Mouse (Mus musculus) embryo, embryonic 11 days (tissue): ENCODE data around the gene Sugct.

ENCODE experiments used
- DNase-seq: peaks from one replicate; pipeline ENCODE4 v3.0.0-alpha.2; 2015

Gene Sugct

DNA sequence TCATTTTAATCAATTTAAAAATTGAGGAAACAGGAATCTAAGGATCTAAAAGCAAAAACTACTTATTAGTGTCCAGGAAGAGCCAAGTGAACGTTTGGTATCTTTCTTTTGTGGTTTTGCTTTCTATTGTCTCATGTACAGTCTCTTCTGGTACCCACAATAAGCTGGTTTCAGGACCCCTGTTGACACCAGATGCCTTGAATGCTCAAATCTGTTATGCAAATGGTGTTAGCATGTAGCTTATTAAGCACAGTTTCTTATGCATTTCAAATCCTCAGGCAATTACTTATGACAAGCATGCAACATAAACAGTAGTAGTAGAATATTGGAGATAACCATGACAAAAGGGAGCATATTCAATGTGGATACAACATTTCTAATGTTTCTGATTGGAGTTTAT, 407.0 kb downstream of the Sugct start:
- DNase-seq, result no peak

DNA sequence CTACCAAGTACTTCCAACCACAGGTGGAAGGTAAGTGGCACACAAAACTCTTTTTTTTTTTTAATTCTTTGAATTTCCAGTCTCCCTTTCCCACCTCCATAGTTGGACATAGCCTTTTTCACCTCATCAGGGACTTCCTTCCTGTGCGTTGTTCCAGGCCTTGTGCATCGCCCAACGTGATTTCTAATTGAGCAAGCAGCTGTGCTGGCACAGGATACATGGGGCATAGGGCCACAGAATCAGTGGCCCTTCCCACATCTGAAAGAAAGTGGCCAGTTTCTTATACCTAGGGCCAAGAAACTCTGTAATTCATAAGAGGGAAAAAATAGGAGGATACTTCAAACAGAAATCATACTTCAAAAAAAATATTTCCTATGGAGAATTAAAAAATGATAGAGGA, 449.4 kb downstream of the Sugct start:
- DNase-seq, result no peak

DNA sequence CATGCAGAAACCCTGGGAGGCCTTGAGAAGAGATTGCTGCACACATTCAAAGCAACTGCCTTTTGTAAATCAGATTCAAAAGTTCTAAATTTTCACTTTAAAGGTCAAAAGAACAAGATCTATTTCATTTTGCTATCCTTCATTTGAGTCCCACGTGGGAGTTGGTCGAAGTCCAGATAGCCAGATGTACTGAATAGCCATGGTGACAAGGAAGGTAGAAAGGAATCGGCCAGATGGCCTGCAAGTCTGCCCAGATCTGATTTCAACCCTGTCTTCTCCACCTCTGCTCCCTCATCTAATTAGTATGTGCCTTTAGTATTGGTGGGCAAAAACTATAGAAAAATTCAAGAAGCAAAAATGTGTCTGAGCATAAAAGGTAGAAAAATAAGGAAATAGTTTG, 478.8 kb downstream of the Sugct start:
- DNase-seq, result peak; percentile 7

DNA sequence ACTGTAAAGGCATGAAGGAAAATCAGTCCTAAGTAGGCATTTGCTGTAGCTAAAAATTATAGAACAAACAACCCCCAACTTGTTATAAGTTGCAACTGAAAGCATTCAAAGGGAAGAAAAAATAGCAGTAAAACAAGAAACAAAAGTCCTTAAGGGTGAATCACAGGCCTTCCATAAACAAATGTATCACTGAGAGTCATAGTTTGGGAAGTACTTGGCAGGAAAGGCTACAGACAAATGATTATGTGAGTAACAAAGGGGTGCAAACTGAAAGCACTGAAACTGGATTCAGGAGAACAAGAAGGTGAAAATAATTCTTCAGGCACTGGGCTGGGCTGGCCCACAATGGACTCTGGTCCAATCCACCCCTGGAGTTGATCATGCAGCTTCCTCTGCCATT, 482.7 kb downstream of the Sugct start:
- DNase-seq, result no peak

DNA sequence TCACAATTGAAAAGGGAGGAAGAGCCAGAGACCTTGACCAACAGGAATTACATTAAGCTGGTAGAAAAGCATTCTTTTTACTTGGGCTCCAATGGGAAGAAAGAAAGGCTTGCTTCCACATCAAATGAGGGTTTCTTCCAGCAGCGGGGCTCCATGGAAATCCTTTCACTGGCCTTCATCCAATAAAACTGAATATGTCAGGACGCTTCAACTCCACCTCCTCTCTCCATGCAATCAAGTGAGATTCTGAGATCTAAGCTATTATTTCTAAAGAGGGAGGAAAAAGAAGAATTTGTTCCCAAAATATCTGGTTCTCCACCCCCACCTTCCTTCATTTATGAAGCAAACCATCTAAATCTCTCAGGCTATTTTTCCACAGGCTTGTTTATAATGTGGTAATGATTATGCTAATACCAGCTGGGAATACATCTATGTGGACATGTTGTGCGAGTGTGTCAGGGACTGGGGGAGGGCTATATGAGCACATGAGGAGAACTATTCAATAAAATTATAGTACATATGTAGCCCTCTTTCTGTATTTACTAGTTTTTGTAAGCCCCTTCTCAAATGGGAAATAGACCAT, 505.1 kb downstream of the Sugct start:
- DNase-seq, result no peak

DNA sequence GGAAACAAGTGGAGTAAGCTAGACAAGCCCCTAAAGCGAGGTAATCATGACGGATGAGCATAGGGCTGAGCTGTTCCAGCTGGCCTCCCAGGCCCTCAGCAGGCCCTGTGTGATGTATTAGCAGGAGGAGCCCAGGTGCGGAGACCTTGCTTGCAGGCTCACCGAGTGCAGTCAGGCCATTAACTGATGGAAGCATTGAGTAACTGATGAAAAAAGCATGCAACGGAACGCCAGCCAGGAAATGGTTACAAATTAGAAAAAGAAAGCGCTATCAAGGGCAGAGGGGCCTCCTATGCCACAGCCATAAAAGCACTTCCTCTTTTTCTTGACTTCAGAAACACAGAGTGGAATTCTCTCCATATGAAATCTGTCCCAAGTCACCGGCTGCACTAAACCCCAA, 510.1 kb downstream of the Sugct start:
- peak; percentile 64 for DNase-seq

DNA sequence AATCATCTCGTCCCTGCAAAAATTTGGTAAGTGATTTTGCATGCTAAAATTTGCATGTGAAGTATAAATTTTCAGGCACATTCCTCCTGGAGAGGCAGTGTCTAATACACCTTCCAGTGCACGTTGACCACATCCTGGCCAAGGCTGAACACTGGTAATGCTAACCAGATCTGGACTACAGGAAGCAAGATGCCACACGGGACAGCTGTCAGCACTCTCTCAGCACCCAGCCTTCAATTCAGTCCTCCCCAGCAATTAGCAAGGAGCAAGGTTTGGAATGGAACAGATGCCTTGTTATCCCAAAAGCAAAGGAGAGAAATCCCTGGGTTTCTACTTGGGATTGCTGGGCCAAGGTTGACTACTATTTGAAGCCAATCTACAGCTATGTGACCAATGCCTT, 529.4 kb downstream of the Sugct start:
- DNase-seq, result peak; percentile 7

DNA sequence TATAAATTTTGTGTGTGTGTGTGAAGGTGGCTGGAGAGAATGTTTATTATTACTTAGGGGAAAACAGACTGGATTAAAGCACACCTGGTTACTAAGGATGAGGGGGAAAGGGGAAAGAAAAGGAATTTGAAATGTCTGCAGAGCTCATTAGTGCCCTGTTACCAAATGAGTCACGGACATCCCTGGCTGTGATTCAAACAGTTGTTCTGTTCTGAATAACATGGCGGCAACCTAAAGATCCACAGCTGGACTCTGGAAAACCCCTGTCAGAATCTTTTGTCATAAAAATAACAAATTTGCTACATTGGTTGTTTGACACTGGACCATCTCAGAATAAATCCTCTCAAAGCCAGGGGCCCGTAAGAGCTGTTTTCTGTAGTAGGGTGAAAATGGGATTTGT, 530.6 kb downstream of the Sugct start:
- no peak for DNase-seq

DNA sequence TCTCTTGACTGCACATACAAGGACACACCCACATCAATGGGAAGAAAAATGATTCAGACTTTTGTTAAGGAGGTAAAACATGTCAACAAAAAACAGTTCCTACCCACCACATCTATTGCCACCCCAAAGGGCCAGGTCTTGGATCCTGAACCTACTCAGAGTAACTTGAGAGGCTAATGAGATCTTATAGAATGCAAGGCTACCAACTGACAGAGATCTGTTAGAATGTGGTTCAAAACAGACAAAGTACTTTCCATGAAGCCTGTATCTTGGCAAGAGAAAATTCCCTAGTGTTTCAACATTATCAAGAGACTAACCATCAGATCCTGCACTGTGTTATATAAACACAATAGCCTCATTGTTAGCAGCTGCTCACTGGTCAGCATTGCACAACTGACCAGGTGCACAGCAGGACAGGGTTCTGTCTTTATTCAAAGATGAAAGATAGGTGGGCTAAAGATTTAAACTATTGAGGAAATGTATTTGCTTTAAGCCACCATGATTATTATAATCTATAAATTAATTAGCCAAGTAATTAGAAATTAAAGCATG, 548.8 kb downstream of the Sugct start:
- DNase-seq, result no peak

DNA sequence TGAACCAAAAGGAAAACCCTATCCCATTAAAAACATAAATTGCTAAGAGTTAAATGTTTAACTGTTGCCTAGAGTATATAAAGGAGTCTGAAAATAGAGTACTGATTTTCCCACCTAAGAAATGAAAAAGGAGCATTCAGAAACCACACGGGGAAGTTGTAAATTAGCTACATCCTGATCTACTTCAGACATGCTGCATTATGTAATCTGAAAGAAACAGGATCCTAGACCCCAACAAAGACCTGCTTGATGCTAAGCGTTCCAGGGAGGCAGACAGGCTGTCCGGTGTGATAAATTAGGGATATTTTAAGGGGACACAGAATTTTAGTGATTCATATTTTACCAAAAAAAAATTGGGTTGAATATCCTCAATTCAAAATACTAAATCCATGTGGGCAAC, 579.3 kb downstream of the Sugct start:
- DNase-seq, result no peak

DNA sequence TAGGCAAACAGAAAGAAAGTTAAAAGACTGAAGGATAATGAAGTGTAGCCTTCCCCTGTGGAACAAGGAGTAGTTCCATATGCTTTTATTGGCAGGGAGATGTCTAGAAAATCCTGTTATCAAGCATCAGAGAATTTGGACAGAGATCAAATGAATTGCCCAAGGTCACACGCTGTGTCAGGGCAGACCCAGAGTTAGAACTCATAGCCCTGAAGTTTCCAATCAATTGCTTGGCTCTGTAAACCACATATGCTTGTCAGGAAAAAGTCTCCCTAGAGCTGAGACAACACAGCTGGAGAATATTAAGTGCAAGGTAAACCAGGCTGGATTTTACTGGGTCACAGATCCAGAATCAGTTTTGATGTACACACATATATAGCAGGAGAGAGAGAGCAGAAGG, 593.0 kb downstream of the Sugct start:
- DNase-seq, result no peak

DNA sequence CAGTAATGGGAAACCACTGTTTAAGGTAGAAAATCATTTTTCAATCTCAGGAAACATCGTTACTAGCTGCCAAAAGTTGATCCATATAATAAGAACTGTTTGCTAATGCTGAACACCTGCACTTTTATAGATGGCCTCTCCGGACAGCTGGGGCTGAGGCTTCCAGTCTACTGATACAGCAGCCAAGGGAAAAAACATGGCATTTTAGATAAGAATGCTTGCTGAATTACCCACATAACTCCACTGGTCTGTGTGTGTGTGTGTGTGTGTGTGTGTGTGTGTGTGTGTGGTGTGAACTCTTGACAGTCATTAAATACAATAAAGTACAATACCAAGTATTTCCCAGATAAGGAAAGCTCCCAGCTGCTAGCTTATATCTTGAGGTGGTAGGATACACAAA, 608.8 kb downstream of the Sugct start:
- peak; percentile 5 for DNase-seq

DNA sequence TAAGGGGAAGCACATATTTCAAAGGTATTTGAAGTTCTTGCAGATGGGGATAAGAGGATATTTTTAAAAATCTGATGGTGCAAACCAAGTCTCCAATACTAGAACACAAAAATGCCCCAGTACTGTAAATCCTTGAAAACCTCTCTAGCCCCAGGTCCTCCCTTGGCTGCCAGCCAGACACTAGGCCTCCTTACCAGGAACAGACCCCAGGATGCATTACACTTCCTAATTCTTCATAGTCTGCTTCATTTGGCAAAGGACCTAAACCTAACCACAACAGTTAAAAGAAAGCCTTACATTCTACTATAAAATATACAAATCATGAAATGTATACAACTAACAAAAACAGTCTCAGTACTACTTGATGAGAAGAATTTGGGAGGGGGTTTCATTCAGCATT, 609.2 kb downstream of the Sugct start:
- no peak for DNase-seq

DNA sequence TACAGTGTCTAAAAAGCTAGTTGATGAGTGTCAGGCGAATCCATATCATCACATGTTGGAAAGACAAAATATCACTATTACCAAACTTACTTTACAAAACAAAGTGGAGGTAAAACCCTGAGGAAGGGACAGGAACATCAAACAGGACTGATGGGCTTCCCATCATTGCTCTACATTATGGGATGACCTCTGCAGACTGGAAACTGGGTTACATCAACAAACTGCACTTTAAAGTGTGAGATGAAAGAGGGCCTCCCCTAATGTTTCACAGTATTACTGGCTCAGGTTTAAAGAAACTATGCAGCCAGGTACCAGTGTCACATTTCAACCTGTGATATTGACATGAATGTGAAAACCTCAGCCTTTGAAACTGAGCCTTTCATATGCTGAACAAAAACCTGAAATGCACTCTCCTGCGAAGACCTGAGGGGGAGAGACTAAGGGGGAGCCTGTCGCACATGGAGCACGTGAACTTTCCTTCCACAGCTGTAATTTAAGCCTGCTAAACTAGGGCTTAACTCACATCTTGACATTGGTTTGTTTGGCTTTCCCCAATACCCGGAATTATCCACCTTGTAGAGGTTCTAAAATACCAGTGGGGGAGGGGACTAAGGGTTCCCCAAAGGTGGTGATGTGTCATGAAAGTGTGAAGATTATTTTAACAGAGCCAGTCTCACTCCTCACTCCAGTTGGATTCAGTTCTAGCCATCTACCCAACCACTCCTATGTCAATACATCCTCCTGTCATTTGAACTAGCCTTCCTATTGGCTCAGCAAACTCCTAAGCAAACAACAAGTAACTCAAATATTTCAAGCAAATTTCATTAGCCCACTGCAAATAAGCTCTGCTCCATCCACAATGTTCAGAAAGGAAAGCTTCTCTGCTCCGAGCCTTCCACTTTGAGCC, 610.2 kb downstream of the Sugct start:
- peak; percentile 9 for DNase-seq

DNA sequence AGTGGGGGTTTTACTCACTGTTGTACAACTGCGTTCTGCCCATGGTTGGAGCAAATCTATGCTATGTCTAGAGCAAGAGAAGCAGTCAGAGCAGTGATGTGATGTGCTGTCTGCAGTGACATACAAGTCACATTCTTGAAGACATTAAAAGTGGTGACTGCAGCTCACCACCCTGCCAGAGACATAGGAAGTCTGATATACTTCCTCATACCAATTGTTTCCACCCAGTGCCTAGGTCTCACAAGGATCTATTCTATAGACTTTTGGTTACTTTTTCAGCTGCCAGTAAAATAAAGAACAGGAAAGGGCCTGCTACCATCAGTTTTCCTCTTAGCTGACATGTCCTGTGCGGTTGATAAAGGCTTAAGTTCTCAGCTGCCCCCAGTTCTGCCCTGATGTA, 613.7 kb downstream of the Sugct start:
- no peak for DNase-seq

DNA sequence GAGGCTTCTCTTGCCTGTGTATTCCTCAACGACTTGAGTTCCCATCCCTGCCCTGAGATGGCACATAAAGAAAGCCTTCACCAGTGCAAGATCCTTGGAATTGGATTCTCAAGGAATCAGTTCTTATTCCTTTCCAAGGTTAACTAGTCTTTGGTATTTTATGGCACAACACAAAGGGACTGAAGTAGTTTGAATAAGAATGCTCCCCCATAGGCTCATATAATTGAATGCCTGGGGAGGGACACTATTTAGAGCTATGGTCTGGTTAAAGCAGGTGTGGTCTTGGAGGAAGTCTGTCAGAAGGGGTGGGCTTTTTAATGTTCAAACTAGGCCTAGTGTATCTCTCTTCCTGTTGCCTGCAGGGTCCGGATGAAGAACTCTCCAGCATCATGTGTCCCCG, 629.8 kb downstream of the Sugct start:
- no peak for DNase-seq

DNA sequence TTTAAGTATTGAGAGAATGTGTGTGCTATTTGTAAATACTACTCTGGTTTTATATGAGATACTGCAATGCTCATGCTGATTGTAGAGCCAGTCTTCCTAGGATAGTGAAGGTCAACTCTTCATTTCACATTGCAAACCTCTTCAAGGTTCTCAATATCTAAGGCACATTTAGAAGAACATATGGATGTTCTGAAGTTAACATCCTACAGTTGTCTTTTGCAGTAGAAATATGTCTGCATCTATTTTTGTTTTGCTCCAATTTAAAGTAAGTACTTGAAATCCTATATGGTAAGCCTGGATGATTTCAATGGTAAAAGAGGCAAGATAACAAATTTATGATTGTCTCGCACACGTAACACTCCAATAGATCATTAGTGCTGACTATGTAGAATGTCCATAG, 638.7 kb downstream of the Sugct start:
- no peak for DNase-seq

DNA sequence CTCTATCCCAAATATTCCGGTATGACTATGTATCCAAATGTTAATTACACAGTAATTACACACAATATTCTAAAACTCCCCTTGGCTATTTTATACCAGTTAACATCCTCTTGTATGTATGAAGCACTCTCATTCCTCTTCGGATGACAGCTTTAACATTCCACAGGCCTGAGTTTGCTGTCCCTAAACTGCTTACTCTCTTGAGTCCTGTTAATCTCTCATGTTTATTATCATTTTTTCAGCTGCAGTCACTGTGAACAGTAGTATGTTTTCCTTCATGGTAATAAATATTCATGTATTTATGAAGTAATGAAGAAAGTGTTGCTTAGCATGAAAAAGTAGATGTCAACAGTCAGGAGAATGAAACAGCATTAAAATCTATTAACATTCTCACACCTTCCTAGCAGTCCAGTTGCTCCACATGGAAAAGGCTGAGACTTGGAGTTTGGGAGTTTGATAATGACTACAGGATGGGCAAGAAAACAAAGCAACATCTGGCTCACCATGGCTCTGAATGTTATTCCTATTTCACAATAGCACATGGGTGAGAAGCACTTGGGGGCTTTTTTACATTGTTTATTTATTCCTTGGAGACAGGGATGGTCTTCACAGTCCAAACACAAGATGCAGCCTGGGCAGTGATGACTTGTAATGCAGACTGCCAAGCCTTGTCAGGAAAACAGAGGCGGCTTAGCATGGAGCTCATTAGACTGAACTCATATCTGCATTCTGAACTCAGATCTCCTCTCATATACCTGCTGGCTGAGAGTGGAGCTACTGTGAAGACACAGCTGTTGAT, 651.7 kb downstream of the Sugct start:
- DNase-seq, result no peak

DNA sequence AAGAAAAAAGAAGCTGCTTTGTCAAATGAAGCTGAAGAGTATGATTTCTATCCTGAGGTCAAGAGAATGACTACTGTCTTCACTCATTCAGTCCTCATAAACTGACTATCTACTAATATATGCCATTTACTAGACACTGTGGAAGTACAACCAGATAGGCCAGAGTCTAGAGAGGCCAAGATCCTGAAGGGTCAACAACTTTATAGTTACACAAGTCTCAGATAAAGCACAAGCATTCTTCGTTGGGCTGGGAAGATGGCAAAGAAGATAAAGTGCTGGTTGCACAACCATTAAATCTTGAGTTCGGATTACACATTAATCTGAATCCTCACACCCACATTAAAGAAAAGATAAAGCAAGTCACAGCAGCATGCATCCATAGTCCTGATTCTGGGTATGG, 653.0 kb downstream of the Sugct start:
- no peak for DNase-seq

DNA sequence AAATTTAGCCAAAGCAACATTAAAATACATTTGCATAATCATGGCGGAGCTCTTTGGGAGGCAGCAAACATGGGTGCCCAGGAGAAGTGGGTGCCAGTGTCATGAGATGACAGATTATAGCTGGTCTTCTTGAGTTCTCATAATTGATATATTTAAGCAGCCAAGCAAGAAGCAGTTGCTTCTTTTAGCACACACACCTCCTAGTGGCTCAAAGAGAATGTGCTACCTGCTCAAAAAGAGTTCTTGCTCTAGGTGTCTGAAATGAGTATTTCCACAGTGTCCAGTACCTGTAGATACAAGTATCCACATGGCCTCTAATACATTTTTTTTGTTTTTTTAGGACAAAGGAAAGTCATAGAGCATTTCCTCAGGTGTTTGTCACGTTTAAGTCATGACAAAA, 655.6 kb downstream of the Sugct start:
- no peak for DNase-seq

DNA sequence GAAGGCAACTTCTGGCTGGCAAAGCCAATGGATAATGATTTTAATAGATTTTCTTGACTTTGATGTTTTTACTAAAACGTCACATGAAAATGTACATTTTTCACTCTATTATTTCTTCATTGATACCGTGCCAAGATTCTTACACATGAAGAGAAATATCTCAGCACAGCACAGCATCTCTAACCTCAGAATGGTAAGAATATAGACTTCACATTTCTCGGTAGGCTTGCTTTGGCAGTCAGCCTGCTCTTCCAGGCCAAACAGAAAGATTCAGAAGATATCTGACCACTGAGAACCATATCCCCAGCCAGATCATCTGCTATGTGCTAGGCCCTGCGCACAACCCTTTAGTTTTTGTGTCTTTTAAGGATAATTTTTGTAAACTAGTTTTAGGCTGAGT, 657.0 kb downstream of the Sugct start:
- DNase-seq, result no peak

DNA sequence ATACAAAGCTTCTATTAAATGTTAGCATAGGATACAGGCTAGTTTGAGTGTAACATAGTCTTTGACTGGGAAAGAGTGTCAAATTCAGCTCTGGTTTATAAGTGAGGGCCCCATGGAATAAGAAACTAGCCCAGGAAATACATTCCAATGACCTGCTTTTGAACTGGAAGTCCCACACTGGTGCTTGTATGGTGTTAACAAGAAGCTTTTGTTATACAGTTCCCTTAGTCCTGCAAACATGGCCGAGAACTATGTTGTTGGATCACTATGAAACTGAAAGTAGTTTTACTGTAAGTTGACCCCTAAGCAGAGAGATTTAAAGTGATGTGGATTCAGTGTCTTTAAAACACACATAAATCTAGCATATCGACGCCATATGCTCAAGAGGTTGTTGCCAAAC, 657.5 kb downstream of the Sugct start:
- no peak for DNase-seq

DNA sequence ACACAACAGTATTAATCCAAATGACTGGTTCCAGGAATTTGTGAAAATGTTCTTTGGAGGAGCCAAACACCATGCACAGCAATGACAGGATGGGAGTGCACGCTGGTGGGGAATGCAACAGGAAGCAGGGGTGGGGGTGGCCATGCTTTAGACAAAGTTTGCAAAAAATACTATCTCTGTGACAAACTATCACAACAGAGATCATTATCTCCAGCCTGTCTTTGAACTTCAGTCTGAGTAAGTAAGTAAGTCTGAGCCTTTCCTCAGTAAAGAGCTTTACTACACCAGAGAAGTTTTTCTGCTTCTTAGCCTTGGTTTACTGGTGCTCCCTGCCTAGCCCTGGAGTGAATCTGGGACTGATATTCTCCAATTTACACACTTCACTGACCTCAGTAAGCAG, 664.6 kb downstream of the Sugct start:
- DNase-seq, result no peak

DNA sequence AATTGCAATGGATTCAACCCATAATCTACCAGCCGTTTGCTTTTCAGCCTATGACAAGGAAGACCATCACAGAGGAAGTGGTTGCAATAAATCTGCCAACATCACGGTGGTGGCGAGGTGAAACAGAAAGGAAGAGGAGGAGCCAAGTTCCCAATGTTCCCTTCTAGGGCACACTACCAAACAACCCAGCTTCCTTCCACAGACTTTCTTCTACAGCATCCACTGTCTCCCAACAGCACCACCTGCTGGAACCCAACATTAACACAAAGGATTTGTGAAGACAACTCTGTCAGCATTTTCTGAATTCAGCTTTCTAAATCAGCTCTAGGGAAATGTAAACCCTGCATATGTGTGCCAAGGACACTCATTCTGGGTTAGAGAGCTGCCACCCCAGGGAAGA, 666.8 kb downstream of the Sugct start:
- peak; percentile 72 for DNase-seq
